In genomic region chr19:32373865-32374655, GRCm38 (mm10) we compare ENCODE assay signal across 12 mouse cellular contexts. TPM values are rescaled to one million over a fixed set of nuclear protein-coding genes. Genes with fewer than 3 reads are reported as not detected.
A peak's percentile ranks its signal among the peaks of the same experiment; 100 is the strongest.
DNase-seq lines count a peak whose midpoint lies in the region; ATAC-seq and TF ChIP-seq lines count a peak whose summit lies in the region.
"Had no signal": no experiment of that assay in that cellular context is flagged by ENCODE, and none has a peak within 500 bp of the region (broad histone marks: within the 10 kb centered on the region; RNA-seq: fewer than 3 reads in every experiment).

No protein-coding gene starts in this region.

- no peak for TF ChIP-seq EP300 in liver, postnatal 0 days (IDR thresholded peaks at IDR 0.05; ENCODE audit: low read depth)

- peaks cover 13% of the 10 kb centered on the region for H3K4me1 ChIP-seq in liver, adult 2 months (ENCODE audit: control insufficient read depth, insufficient read depth, low read length)
- H3K4me1 ChIP-seq in liver, postnatal 0 days (ENCODE audit: insufficient read depth) = peaks cover 30% of the 10 kb centered on the region
- peaks cover 18% of the 10 kb centered on the region for H3K4me1 ChIP-seq in kidney, adult 2 months (ENCODE audit: control insufficient read depth, insufficient read depth, low read length)

- no peak overlapping the region for H3K4me2 ChIP-seq in liver, postnatal 0 days (ENCODE audit: low read depth, low read length)
- H3K4me2 ChIP-seq: neural tube, embryonic 13.5 days had no signal

- no peaks in the 10 kb centered on the region for H3K9me3 ChIP-seq in liver, postnatal 0 days (ENCODE audit: low read length)
- H3K9me3 ChIP-seq: neural tube, embryonic 13.5 days had no signal

- WGBS in liver, adult 2 months = 59% methylated on average over 16 of the region's 16 CpGs
- 73% methylated on average over 16 of the region's 16 CpGs for WGBS in liver, postnatal 0 days (ENCODE audit: insufficient replicate concordance)
- 40% methylated on average over 16 of the region's 16 CpGs for WGBS in kidney, adult 2 months

- H3K36me3 ChIP-seq in liver, adult 2 months (ENCODE audit: control insufficient read depth, insufficient read depth, low read length) = no peaks in the 10 kb centered on the region
- no peaks in the 10 kb centered on the region for H3K36me3 ChIP-seq in liver, postnatal 0 days (replicated peaks; ENCODE audit: insufficient read depth, low read length)
- H3K36me3 ChIP-seq in kidney, adult 2 months (ENCODE audit: control insufficient read depth, insufficient read depth, low read length) = no peaks in the 10 kb centered on the region
- H3K36me3 ChIP-seq: neural tube, embryonic 13.5 days had no signal

- no peak for TF ChIP-seq POLR2A in liver, adult 2 months (IDR thresholded peaks at IDR 0.05; ENCODE audit: extremely low read depth, insufficient read depth, low read length)
- no peak for TF ChIP-seq POLR2A in kidney, adult 2 months (IDR thresholded peaks at IDR 0.05; ENCODE audit: low read depth, low read length)

- H3K27ac ChIP-seq in liver, adult 2 months (replicated peaks; ENCODE audit: insufficient read depth, low read depth, low read length) = peak overlapping the region; percentile 40; the same call in 1 of the 2 replicates
- no peak overlapping the region for H3K27ac ChIP-seq in liver, postnatal 0 days (ENCODE audit: low read depth)
- H3K27ac ChIP-seq in kidney, adult 2 months (ENCODE audit: insufficient read depth, low read depth, low read length) = 0 out of 2 replicates have a peak overlapping the region, but pooled peaks have one; percentile 29
- H3K27ac ChIP-seq: neural tube, embryonic 13.5 days had no signal

- H3K4me3 ChIP-seq in liver, adult 2 months (ENCODE audit: insufficient read depth, low read depth, low read length) = no peak overlapping the region
- no peak overlapping the region for H3K4me3 ChIP-seq in liver, postnatal 0 days (ENCODE audit: low read depth, low read length)
- H3K4me3 ChIP-seq in kidney, adult 2 months (ENCODE audit: insufficient read depth, low read depth, low read length) = no peak overlapping the region
- H3K4me3 ChIP-seq: neural tube, embryonic 13.5 days had no signal

- peaks cover 24% of the 10 kb centered on the region; the same call in 1 of the 2 replicates for H3K79me2 ChIP-seq in liver, adult 2 months (ENCODE audit: control insufficient read depth, insufficient read depth, low read length)

- H3K27me3 ChIP-seq in liver, adult 2 months (ENCODE audit: control insufficient read depth, insufficient read depth, low read length) = no peaks in the 10 kb centered on the region
- H3K27me3 ChIP-seq in liver, postnatal 0 days (ENCODE audit: insufficient read depth, low read length) = no peaks in the 10 kb centered on the region
- no peaks in the 10 kb centered on the region for H3K27me3 ChIP-seq in kidney, adult 2 months (replicated peaks; ENCODE audit: control insufficient read depth, insufficient read depth, low read length)
- H3K27me3 ChIP-seq: neural tube, embryonic 13.5 days had no signal

- TF ChIP-seq CTCF in liver, adult 2 months (IDR thresholded peaks at IDR 0.05; ENCODE audit: low read depth, low read length) = no peak
- no peak for TF ChIP-seq CTCF in liver, postnatal 0 days (IDR thresholded peaks at IDR 0.05; ENCODE audit: low read depth)
- TF ChIP-seq CTCF in kidney, adult 2 months (conservative IDR thresholded peaks at IDR 0.05; ENCODE audit: insufficient read depth, insufficient read length, low read depth, low read length) = no peak

- no peak for ATAC-seq in liver, postnatal 0 days

- H3K9ac ChIP-seq in liver, adult 2 months (ENCODE audit: low read depth, low read length) = no peak overlapping the region
- H3K9ac ChIP-seq in liver, postnatal 0 days (replicated peaks) = no peak overlapping the region
- H3K9ac ChIP-seq: neural tube, embryonic 13.5 days had no signal

- peak; percentile 92 for DNase-seq in liver, adult 2 months (ENCODE audit: extremely low read depth, low read depth, low spot score)
- no peak for DNase-seq in liver, postnatal 0 days
- peak; percentile 66 for DNase-seq in heart, adult 8-10 months (ENCODE audit: low spot score)
- DNase-seq in kidney, adult 2 months = peak; percentile 73
- DNase-seq in lung, postnatal 25 days (ENCODE audit: low spot score) = peak; percentile 54
- DNase-seq in natural killer cell, adult 2 months (ENCODE audit: low spot score in 2 of 2) = no peak
- DNase-seq in T-cell, adult 2 months (ENCODE audit: low spot score) = no peak
- DNase-seq in urinary bladder, adult 2 months (ENCODE audit: low spot score) = no peak
- DNase-seq: cerebellum, adult 9-10 months; liver; thymus, postnatal 36 days had no signal

RNA-seq across cellular contexts. Expression of gene Sgms1, which starts 15.5 kb away (rescaled TPM):
- total RNA-seq in liver, adult 2 months (2014; rRNA removed) = 26.7 and 34.8 TPM in 2 replicates
- polyA plus RNA-seq in liver, adult 2 months (2012; rRNA removed) = 6.4 and 6.5 TPM in 2 replicates
- 16.0 and 17.4 TPM in 2 replicates for polyA plus RNA-seq in liver, postnatal 0 days (2015; fragmentation: Nextera tagmentation; extraction: Ambion mirVana)
- 10 to 100 TPM; 48.4 to 62.8 (median 50.8) TPM for total RNA-seq in heart, adult 8-10 months (2022)
- 40.7 and 47.7 TPM in 2 replicates for polyA plus RNA-seq in kidney, adult 2 months (2012; rRNA removed)
- polyA plus RNA-seq in urinary bladder, adult 2 months (2012; rRNA removed) = 22.2 and 26.6 TPM in 2 replicates

Comparison
In these comparisons a context has a peak if more than half of its experiments do, and no peak if none do; other contexts are left out.
1. DNase-seq: peak in liver, adult 2 months (single experiment), heart, adult 8-10 months (single experiment), kidney, adult 2 months (single experiment) and lung, postnatal 25 days (single experiment); none in liver, postnatal 0 days (single experiment), natural killer cell, adult 2 months (0 of 2), T-cell, adult 2 months (single experiment) and urinary bladder, adult 2 months (single experiment).